Mouse (Mus musculus): ENCODE measurements around the gene Mcur1. TPM values are rescaled to one million over a fixed set of nuclear protein-coding genes. Genes with fewer than 3 reads are reported as not detected.

Mcur1 gene
- 10 to 100 TPM; 36.5 to 38.1 TPM for total RNA-seq (2021)
- long read RNA-seq, experiment 1, full-length matches to known transcripts, result 26 of 30 reads
- long read RNA-seq, experiment 1, partial matches to known transcripts, result 0 of 30 reads
- long read RNA-seq, experiment 1, other reads (novel, unspliced or antisense), result 4 of 30 reads
- long read RNA-seq, experiment 2, full-length matches to known transcripts, result 56 of 65 reads
- long read RNA-seq, experiment 2, partial matches to known transcripts, result 0 of 65 reads
- long read RNA-seq, experiment 2, other reads (novel, unspliced or antisense), result 9 of 65 reads

DNA sequence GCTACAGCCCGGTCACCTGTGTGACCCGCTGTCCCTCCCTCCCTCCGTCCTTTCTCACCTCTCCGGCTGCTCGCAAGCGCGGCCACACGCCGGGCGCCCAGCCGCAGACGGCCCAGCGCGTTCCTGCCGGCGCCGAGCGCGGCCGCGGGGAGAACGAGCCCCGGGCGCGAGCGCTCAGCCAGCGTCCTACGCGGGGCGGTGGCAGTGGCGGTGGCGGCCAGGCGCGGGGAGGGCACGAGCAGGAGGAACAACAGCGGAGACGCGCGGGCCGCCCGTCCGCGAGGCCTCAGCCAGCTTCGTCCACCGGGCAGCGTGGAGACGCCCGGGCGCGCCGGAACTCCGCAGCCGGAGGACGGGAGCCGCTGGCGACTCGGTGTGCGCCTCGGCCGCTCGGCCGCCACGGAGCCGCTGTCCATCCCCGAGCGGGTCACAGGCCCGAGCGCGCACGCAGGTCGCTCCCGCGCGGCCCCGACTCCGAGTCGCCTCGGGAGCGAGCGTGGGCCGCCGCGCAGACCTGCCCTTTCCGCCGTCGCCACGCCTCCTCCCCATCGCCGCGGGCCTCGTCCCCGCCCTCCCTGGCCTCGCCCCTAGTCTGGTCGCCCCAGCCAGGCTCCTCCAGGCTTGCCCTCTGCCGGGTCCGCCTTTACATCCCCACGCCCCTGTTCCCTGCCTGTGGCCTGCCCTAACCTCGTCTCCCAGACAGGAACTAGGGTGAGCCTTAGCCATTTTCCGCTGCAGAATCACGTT lies at the start of gene Mcur1:
TSS of gene Mcur1 (minus strand) at position 481 of the 747 bp plus-strand sequence.
- peak; percentile 82 to 90 for DNase-seq (ENCODE audit: low spot score in 2 of 2)

DNA sequence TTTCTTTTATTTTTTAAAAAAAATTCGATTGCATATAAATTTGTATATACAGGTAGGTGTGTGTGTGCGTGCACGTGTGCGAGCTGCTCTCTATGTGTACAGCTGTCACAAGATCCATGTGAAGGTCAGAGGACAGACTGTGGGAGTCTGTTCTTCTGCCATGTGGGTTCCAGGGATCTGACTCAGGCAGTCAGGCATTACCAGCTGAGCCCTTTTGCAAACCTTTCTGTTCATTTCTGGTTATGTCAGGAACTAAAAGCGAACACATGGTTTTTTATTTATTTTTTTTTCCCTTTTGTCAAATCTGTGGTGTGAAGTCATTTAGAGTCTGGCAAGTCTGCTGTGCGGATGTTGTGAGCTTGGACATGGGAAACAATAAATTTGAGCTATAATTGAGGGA lies 48.9 kb upstream of the Mcur1 start:
- DNase-seq (ENCODE audit: low spot score in 2 of 2), result no peak

DNA sequence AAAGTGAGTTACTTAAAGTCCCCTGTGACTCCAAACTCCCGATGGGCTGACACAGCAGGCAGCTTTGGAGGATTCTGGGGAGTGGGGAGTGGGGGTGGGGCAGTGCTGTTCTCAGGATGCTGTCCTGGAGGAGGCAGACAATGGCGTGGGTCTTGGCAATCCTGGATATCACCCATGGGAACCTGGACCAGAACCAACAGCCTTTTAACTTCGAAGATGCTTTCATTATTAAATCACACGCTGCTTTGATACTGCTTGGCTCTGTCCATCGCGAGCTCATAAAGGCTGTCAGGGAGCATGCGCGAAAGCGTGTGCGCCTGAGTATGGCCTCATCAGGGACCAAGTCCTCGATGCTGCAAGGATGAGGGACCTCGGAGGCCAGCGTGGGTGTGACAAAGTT lies 43.1 kb upstream of the Mcur1 start:
- no peak for DNase-seq (ENCODE audit: low spot score in 2 of 2)

DNA sequence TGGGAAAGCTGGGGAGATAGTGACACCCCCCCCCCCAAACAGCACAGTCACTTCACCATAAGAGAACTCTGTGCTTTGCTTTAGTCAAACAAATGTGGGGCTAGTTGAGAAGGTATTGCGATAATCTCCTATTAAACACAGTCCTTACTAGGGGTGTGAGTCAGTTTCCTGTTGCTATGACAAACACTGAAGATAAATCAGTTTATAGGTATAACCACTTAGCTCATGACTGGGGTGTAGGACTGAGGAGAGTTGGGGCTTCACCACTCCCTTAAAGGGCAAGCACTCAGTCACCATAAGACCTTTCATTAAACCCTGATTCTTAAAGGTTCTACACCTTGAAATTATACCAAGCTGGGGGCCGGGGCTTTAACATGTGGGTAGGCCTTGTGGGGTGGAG lies 42.4 kb upstream of the Mcur1 start:
- no peak for DNase-seq (ENCODE audit: low spot score in 2 of 2)

DNA sequence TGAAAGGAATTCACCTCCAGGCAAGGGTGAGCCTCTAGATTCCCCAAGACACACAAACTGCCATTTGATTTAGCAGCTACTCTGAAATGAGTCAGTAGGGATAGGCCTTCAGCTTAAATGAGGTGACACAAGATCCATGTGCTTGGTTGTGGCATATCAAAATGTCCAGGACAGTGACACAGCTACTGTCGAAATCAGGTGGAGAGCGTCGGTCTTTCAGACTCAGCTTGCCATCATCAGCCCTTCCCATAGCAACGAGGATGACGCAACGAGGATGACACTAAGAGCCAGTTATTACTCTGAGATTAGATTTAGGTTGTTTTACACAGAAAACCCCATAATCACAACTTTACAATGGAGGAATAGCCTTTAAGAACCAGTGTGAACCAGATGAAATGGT lies 41.0 kb upstream of the Mcur1 start:
- no peak for DNase-seq (ENCODE audit: low spot score in 2 of 2)

DNA sequence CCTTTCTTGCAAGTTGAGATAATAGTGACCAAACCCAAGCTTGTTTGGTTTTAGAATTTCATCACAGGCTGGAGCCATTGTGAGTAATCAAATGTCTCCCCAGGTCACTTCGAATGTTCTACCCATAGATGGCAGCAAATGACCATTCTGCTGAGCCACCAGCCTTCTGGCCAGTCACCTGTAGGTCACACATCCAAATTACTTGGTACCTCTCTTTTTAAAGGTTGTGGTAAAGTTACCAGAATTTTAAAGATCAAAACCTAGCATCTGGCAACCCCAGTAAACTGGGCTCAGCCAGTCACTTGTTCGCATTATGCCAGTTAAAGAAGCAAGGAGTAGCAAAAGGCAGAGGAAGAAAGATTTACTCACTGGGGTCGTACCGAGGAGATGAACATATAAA lies 35.9 kb upstream of the Mcur1 start:
- no peak for DNase-seq (ENCODE audit: low spot score in 2 of 2)

DNA sequence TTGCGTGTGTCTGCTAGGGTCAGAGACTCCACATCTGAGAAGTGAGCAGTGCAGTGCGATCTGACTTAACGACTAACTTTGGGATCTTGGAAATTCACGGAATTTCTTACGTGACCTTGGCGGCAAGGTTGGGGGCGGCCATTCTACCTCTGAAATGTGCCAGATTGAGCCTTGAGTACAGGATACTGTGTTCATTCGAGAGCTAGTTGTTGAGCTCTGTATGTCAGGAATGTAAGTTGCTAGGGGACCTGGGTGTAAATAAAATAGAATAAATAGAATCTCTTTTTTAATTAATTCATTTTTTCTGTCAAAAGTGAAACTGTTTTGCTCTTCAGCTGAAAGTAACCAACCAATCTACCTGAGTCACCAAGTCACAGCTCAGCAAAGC lies 32.7 kb upstream of the Mcur1 start:
- DNase-seq (ENCODE audit: low spot score in 2 of 2), result no peak

DNA sequence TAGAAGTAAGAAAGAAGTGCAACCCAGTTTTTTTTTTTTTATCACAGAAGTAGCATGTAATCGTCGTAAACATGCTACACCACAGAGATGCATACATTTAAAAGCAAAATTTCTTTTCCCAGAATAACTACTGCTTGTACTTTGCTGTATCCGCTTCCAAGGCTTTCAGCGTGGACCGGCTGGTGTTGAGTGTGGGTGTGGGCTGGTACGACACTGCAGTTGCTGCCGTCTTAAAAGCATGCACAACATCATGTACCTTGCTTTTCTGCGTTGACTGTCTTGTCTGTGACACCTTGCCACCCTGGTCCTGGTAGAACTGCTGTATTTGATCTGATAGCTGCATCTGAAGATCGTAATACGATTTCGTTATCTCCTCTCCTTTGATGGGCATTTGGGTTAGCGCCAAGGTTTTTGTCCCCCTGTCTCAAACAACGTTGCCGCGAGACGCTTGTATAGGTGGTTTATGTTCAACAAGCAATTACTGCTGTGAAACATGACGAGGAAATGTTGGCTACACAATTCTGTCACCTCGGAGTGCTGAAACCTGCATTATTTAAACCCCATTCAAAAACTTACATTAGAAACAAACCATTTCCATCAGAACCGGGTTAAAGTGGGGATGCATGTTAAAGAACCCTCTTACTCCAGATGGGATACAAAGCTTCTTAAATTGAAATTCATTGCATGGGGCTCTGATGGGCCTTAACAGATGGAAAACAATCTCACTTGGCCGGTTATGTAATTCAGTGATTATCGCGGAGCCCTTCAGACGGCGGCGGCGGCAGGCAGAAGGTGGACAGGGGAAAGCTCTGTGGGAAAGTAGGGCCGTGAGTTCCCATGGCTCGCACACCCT lies 32.1 kb upstream of the Mcur1 start:
- DNase-seq (ENCODE audit: low spot score in 2 of 2), result no peak

DNA sequence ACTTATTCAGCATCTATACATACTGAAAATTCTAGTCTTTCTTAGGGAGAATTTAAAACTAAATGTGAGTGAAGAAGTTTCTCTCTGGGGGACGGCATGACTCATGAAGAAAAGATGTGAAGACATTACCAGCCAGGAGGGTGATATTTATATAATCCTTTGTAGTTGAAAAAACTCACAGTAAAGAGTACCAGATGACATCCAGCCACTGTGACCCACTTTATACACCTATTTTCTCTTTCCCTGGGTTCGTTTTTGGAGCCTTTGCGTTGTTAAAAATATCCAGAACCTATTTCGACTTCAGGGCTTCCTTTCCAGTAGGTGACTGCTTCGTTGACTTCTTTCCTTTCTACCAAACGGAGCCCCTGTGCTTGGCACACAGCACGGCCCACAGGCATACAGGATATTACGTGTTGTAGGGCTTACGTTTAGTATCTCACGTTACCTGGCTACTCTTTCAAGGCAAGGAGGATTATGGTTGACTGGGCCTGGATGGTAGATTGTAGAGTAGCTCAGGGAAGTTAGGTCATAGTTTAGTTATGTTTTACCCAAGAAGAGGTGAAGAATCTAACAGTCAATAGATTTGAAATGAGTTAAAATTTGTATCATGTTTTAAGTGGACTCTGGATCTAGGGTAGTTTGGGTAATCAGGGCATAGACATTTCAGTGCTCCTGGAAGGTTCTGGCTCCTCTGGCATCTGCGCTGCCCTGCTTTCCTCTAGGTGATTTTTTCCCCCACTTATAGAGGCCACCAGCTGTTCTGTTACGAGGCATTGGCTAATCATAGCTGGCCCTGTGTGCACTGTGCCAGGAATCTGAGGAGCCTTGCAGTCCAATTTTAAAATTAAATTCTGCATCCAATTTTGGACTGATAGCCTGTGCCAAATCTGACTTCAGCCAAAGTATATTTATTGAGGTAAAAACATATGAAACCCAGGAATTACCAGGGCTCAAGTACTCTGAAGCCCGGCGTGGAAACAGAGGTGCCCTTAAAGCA lies 28.2 kb upstream of the Mcur1 start:
- DNase-seq (ENCODE audit: low spot score in 2 of 2), result no peak

DNA sequence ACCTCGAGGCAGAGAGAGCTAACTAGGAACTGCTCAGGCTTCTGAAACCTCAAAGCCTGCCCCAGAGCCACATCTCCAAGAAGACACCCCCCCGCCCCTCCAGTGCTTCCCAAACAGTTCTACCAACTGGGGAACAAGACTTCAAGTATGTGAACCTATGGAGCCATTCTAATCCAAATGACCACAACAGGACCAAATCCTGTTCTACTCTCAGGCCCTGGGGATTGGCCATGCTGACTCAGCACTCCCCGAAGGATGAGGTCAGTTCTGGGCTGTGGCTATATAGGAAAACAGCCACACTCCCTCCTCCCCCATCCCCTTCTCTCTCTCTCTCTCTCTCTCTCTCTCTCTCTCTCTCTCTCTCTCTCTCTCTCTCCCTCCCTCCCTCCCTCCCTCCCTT lies 27.0 kb upstream of the Mcur1 start:
- DNase-seq (ENCODE audit: low spot score in 2 of 2), result no peak

DNA sequence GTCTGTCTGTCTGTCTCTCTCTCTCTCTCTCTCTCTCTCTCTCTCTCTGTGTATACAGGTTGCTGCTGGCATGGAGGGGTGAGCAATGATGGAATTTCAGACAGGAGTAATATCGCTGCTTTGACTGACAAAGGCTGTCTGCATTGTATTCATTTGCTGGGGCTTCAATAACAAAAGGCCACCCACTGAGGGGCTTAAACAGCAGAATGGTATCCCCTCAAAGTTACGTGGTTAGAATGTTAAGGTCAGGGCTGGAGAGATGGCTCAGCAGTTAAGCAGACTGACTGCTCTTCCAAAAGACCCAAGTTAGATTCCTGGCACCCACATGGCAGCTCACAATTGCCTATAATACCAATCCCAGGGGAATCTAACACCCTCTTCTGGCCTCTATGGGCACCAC lies 25.3 kb upstream of the Mcur1 start:
- DNase-seq (ENCODE audit: low spot score in 2 of 2), result no peak

DNA sequence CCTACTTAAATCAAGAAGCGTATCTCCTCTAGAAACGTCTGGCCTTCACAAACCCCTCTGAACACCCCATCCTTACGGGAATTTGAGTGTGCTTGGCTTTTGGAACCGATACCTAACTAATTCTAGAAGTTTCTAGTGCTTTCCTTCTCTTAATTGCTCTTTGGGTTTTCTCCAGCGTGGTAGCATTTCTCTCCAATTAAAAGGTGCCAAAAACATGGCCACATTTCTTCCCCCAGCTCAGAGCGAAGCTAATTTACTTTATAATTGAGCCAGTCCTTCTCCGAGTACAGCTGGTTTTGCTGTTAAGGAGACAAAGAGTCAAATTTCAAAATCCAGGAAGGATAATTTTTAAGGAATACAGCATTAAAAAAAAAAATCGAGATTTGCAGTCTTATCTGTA lies 23.5 kb upstream of the Mcur1 start:
- no peak for DNase-seq (ENCODE audit: low spot score in 2 of 2)

DNA sequence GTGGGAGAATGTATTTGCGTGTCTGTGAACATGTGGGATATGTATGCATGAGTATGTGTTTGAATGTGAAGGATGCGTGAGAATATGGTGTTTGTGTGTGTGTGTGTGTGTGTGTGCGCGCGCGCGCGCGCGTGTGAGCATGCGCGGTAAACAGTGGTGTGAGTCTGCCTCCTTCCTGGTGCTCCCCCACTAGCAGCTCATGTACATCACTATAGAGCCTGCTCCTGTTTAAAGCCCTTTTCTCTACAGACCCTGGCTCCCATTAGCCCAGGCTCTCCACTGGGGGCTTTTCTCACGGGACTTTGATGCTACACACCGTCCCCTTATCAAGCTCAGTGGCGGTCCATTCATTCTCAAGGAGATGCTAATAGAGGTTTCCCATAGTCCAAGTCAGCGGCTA lies 23.0 kb upstream of the Mcur1 start:
- DNase-seq (ENCODE audit: low spot score in 2 of 2), result no peak

DNA sequence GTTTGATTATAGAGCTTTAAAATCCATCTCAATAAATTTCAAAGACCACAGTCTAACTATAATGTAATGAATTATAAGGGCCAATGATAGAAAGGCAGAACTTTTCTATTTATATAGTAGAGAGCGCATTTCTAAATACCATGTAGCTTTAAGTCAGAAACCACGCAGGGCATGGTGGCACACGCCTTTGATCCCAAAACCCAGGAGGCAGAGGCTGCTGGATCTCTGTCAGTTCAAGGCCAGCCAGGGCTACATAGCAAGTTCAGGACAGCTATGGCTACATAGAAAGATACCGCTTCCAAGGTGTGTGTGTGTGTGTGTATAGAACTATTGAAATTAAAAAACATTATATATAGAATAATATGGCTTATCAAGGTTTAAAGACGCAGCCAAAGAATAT lies 20.7 kb upstream of the Mcur1 start:
- no peak for DNase-seq (ENCODE audit: low spot score in 2 of 2)

DNA sequence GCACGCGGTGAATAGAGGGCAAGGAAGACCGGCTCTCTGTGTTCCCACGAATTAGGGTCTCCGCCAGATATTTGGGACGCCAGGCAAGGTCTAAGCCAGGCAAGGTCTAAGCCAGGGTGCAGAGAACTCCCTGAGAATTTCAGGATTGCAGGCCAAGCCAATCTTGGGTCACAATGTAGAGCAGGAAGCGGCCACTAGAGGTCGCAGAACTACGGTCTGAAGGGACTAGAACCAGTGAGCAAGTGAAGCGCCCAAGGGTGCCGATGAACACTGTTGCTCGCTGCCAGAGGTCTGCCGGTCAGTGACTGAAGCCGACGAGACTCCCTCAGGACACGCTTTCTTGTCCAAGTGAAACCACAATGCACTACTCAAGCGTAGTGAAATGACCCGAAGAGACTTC lies 19.7 kb upstream of the Mcur1 start:
- DNase-seq (ENCODE audit: low spot score in 2 of 2), result no peak

DNA sequence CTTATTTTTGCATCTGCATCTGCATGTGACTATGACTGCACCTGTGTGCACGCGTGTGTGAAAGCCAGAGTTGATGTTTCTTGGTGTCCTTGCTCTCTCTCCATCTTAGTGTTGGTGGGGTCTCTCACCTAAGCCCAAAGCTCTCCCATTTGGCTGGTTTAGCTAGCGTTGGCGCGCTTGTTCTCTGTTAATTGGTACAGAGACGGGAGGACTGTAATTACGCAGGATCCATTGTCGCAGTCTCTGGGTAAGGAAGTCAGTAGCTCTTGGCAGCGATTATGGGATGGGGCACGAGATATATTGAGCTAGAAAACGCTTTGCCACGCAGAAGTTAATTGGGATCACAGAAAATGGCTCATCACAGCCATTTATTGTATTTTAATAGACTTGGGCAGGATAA lies 17.8 kb upstream of the Mcur1 start:
- DNase-seq (ENCODE audit: low spot score in 2 of 2), result no peak

DNA sequence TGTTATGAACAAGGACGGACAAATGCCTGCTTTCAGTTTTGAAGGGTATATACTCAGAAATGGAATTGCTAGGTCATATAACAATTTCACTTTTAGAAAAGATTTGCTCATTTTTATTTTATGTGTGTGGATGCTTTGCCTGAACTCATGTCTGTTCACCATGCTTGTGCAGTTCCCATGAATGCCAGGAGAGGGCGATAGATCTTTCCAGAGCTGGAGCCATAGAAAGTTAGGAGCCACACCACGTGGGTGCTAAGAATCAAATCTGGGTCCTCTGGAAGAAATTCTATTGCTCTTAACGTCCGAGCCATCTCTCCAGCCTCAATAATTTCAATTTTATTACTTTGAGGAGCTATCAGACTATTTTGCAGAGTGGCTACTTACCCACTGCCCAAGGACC lies 17.3 kb upstream of the Mcur1 start:
- no peak for DNase-seq (ENCODE audit: low spot score in 2 of 2)

DNA sequence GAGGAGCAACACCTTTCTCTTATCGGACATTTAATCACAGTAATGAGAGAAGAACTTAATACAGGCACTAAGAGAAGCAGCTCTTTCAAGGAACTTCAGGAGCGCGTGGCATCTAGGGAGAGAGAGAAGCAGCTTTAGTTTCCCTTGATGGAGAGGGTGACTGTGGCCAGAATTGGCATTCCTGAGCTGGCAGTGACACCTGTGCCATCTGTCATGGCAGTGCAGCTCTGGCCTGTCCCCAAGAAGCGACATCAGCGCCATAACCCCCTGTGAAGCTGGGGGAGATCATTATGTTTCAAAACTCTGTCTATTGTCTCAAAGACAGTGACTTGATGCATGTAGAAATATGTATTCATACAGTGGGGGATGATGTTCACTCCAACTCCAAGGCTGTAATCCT lies 15.4 kb upstream of the Mcur1 start:
- no peak for DNase-seq (ENCODE audit: low spot score in 2 of 2)

DNA sequence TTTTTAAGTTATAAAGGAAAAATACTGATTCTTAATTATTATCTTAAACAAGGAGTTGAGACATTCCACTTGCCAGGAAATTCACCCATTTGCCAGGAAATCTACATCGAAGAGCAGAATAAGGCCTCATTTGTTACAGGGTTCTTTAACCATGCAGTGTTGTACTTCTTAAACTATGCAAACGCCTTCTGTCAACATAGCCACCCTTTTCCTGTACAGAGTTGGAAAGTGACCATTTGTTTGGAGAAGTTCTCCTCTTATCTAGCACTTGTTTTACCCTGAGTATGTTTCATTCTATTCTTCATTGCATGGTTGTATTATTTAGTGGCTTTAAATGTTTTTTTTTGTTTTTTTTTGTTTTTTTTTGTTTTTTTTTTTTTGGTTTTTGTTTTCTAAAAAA lies 14.0 kb upstream of the Mcur1 start:
- DNase-seq (ENCODE audit: low spot score in 2 of 2), result no peak

DNA sequence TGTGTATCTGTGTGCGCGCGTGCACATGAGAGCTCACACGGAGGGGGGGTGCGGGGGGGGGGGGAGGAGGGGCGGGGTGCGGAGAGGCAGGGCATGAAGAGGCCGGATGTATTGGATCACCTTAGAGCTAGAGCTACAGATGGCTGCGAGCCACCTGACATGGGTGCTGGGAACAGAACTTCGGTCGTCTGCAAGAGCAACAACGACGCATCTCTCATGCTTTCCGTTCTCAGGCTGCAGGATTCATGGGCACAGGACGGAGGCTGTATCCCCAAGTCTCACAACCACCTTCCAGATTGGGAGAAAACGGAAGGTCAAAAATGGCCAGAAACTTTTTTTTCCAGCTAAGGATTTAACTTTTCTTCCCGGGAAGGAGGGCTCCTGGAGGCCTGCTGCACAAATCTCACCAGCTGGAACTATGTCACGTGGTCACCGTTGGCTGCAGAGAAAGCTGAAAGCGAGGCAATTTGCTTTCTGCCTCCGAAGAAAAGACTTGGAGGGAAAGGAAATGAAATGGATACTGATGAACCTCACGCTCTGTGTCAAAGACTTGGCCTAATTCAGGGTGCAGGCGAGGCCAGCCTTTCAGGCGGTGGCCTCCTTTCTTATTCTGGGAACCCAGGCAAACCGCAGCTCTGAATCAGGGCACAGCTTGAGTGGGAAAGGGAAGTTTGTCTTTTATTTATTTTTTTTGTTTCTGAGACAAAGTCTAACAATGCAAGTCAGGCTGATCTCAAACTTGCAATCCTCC lies 7.3 kb upstream of the Mcur1 start:
- no peak for DNase-seq (ENCODE audit: low spot score in 2 of 2)

Measured in adrenal gland, postnatal 4 days (tissue).